Mouse (Mus musculus) brain, embryonic 14.5 days (tissue): ENCODE data around the gene Nrxn3. TPM values are rescaled to one million over a fixed set of nuclear protein-coding genes. Genes with fewer than 3 reads are reported as not detected.
A peak's percentile ranks its signal among the peaks of the same experiment; 100 is the strongest.

Experiments used
- DNase-seq: peaks from one replicate; pipeline ENCODE4 v3.0.0-alpha.2; 2011; ENCODE audit warnings: low read depth
- CTCF ChIP-seq: fragments of 200-500 bp; IDR thresholded peaks from 2 replicates; pipeline ENCODE4 v1.5.1; 2012; ENCODE audit warnings: inconsistent platforms, mild to moderate bottlenecking, moderate library complexity, borderline replicate concordance; ENCODE audit not compliant: insufficient read depth, insufficient read length; ENCODE audit errors: extremely low read depth
- POLR2A ChIP-seq: fragments of 200-500 bp; IDR thresholded peaks from 2 replicates; pipeline ENCODE4 v1.6.1; 2012; ENCODE audit warnings: mild to moderate bottlenecking, inconsistent platforms, borderline replicate concordance; ENCODE audit not compliant: poor library complexity, insufficient read depth, insufficient read length, severe bottlenecking; ENCODE audit errors: extremely low read depth
- polyA plus RNA-seq: library from polyadenylated mRNA; depleted of rRNA; stranded (reverse); fragments of >200 nt; gene quantifications from 2 replicates; pipeline ENCODE4 v1.2.3, GENCODE M21; 2012

Nrxn3 gene
- polyA plus RNA-seq, 1 experiment = 67.8 TPM

GRCm38 (mm10) chr12:90166118-90166517 lies 1443.4 kb downstream of the Nrxn3 start:
- TF ChIP-seq CTCF (no peak), POLR2A (no peak)
- no peak for DNase-seq

GRCm38 (mm10) chr12:90181566-90181965 lies 1458.9 kb downstream of the Nrxn3 start:
- DNase-seq = no peak
- TF ChIP-seq CTCF (no peak), POLR2A (no peak)

- TF ChIP-seq POLR2A (no peak), CTCF (no peak)
- no peak for DNase-seq
Observed at GRCm38 (mm10) chr12:90183021-90183420, 1460.3 kb downstream of the Nrxn3 start.

GRCm38 (mm10) chr12:90196161-90196560 lies 1473.5 kb downstream of the Nrxn3 start:
- DNase-seq = no peak
- TF ChIP-seq CTCF = no peak
- TF ChIP-seq POLR2A = no peak

GRCm38 (mm10) chr12:90197994-90198393 lies 1475.3 kb downstream of the Nrxn3 start:
- no peak for DNase-seq

GRCm38 (mm10) chr12:90202501-90202900 lies 1479.8 kb downstream of the Nrxn3 start:
- no peak for DNase-seq
- no peak for TF ChIP-seq POLR2A

More at GRCm38 (mm10) chr12:90197994-90198393, 1475.3 kb downstream of the Nrxn3 start:
- no peak for TF ChIP-seq CTCF
- TF ChIP-seq POLR2A = no peak

- DNase-seq = peak; percentile 77
- TF ChIP-seq CTCF (no peak), POLR2A (no peak)
Observed at GRCm38 (mm10) chr12:90211410-90211809, 1488.7 kb downstream of the Nrxn3 start.

GRCm38 (mm10) chr12:90217060-90217459 lies 1494.4 kb downstream of the Nrxn3 start:
- TF ChIP-seq POLR2A = no peak
- no peak for TF ChIP-seq CTCF
- no peak for DNase-seq

- TF ChIP-seq CTCF = no peak
- no peak for TF ChIP-seq POLR2A
Observed at GRCm38 (mm10) chr12:90229062-90229461, 1506.4 kb downstream of the Nrxn3 start.

GRCm38 (mm10) chr12:90236093-90236492 lies 1513.4 kb downstream of the Nrxn3 start:
- no peak for TF ChIP-seq POLR2A
- no peak for TF ChIP-seq CTCF

More at GRCm38 (mm10) chr12:90229062-90229461, 1506.4 kb downstream of the Nrxn3 start:
- no peak for DNase-seq

GRCm38 (mm10) chr12:90260301-90260700 lies 1537.6 kb downstream of the Nrxn3 start:
- no peak for DNase-seq
- TF ChIP-seq POLR2A (no peak), CTCF (no peak)

More at GRCm38 (mm10) chr12:90236093-90236492, 1513.4 kb downstream of the Nrxn3 start:
- no peak for DNase-seq

GRCm38 (mm10) chr12:90268111-90268510 lies 1545.4 kb downstream of the Nrxn3 start:
- DNase-seq = no peak
- no peak for TF ChIP-seq CTCF
- no peak for TF ChIP-seq POLR2A

- DNase-seq = no peak
- no peak for TF ChIP-seq CTCF
- TF ChIP-seq POLR2A = no peak
Observed at GRCm38 (mm10) chr12:90270763-90271379, 1548.2 kb downstream of the Nrxn3 start.
